Mouse (Mus musculus) intestine, postnatal 0 days (tissue): Measurements from ENCODE around the gene Fto. TPM values are rescaled to one million over a fixed set of nuclear protein-coding genes. Genes with fewer than 3 reads are reported as not detected.
A peak's percentile ranks its signal among the peaks of the same experiment; 100 is the strongest.

Experiments used
- ATAC-seq: fragments of 200-750 bp; cut with Nextera tagmentation; 2 replicates; pipeline ENCODE4 v1.8.0; 2017; ENCODE audit warnings: mild to moderate bottlenecking, moderate TSS enrichment, moderate library complexity
- H3K27ac ChIP-seq: fragments of 300-500 bp; sonication (generic); 2 replicates; pipeline ENCODE4 v1.5.1; 2014; ENCODE audit warnings: mild to moderate bottlenecking, low read depth, low read length, moderate library complexity
- H3K27me3 ChIP-seq: fragments of 300-500 bp; sonication (generic); replicated peaks from 2 replicates; pipeline ENCODE4 v1.6.1; 2014; ENCODE audit warnings: low read length, mixed read lengths; ENCODE audit not compliant: control insufficient read depth, insufficient read depth
- H3K36me3 ChIP-seq: fragments of 300-500 bp; sonication (generic); 2 replicates; pipeline ENCODE4 v1.6.1; 2014; ENCODE audit warnings: mild to moderate bottlenecking, moderate library complexity; ENCODE audit not compliant: control insufficient read depth, insufficient read depth
- H3K4me1 ChIP-seq: fragments of 300-500 bp; sonication (generic); replicated peaks from 2 replicates; pipeline ENCODE4 v1.6.1; 2014; ENCODE audit warnings: antibody characterized with exemption, low read length, mixed read lengths; ENCODE audit not compliant: control insufficient read depth, insufficient read depth
- H3K4me2 ChIP-seq: fragments of 300-500 bp; sonication (generic); replicated peaks from 2 replicates; pipeline ENCODE4 v1.6.1; 2014; ENCODE audit warnings: low read depth, mild to moderate bottlenecking, moderate library complexity
- H3K4me3 ChIP-seq: fragments of 300-500 bp; sonication (generic); 2 replicates; pipeline ENCODE4 v1.5.1; 2014; ENCODE audit warnings: low read depth, low read length
- H3K9ac ChIP-seq: fragments of 300-500 bp; sonication (generic); 2 replicates; pipeline ENCODE4 v1.6.1; 2014; ENCODE audit warnings: mild to moderate bottlenecking, low read depth, low read length
- H3K9me3 ChIP-seq: fragments of 300-500 bp; sonication (generic); 2 replicates; pipeline ENCODE4 v1.6.1; 2016; ENCODE audit warnings: mixed run types; ENCODE audit not compliant: control insufficient read depth
- CTCF ChIP-seq: sonication (generic); IDR thresholded peaks from 2 replicates; pipeline ENCODE4 v1.5.1; 2016; ENCODE audit warnings: low read depth, mild to moderate bottlenecking, control low read depth, antibody characterized with exemption, moderate library complexity
- WGBS: fragments of 180-500 bp; shearing (Covaris S2); extraction: QIAGEN DNeasy Blood & Tissue Kit; methylation state at CpG from one replicate; pipeline ENCODE4 v1.1.7; 2014; 5-methylcytosine and 5-hydroxymethylcytosine counted together
- polyA plus RNA-seq: library from polyadenylated mRNA; unstranded; fragments of >200 nt; fragmentation: Nextera tagmentation; extraction: Ambion mirVana; gene quantifications from 2 replicates; pipeline ENCODE4 v1.2.1, GENCODE M21; 2015

The Fto gene
- polyA plus RNA-seq, 1 experiment from 2014 or later = 21.7 TPM

- Histone ChIP-seq H3K4me1 (no peaks in the 10 kb centered on the region), H3K27me3 (no peaks in the 10 kb centered on the region), H3K36me3 (peaks cover 12% of the 10 kb centered on the region), H3K9me3 (no peaks in the 10 kb centered on the region), H3K27ac (no peak overlapping the region), H3K4me2 (no peak overlapping the region), H3K9ac (no peak overlapping the region), H3K4me3 (no peak overlapping the region)
- no peak for ATAC-seq
- 87% methylated on average over 5 of the region's 5 CpGs for WGBS
- TF ChIP-seq CTCF = no peak
These were observed 163.7 kb downstream of the Fto start for GRCm38 (mm10) chr8:91476988-91477387.

GRCm38 (mm10) chr8:91477471-91477870 is 164.1 kb downstream of the Fto start:
- H3K36me3 ChIP-seq = peaks cover 12% of the 10 kb centered on the region
- H3K27ac ChIP-seq = no peak overlapping the region
- no peak for TF ChIP-seq CTCF
- H3K27me3 ChIP-seq = no peaks in the 10 kb centered on the region
- H3K9ac ChIP-seq = no peak overlapping the region
- WGBS = 93% methylated on average over 10 of the region's 10 CpGs
- no peak for ATAC-seq
- H3K4me2 ChIP-seq = no peak overlapping the region
- no peaks in the 10 kb centered on the region for H3K4me1 ChIP-seq
- no peak overlapping the region for H3K4me3 ChIP-seq
- no peaks in the 10 kb centered on the region for H3K9me3 ChIP-seq

- no peaks in the 10 kb centered on the region for H3K27me3 ChIP-seq
- no peaks in the 10 kb centered on the region for H3K4me1 ChIP-seq
- ATAC-seq = no peak
- 76% methylated on average over 9 of the region's 9 CpGs for WGBS
- H3K36me3 ChIP-seq = peaks cover 8% of the 10 kb centered on the region
- no peaks in the 10 kb centered on the region for H3K9me3 ChIP-seq
- H3K27ac ChIP-seq = no peak overlapping the region
- H3K4me2 ChIP-seq = no peak overlapping the region
- H3K4me3 ChIP-seq = no peak overlapping the region
- H3K9ac ChIP-seq = no peak overlapping the region
- TF ChIP-seq CTCF = no peak
These were observed 169.2 kb downstream of the Fto start for GRCm38 (mm10) chr8:91482511-91482910.

- Histone ChIP-seq H3K36me3 (peaks cover 8% of the 10 kb centered on the region), H3K9ac (no peak overlapping the region), H3K27ac (no peak overlapping the region), H3K9me3 (no peaks in the 10 kb centered on the region), H3K4me3 (no peak overlapping the region), H3K27me3 (no peaks in the 10 kb centered on the region), H3K4me2 (no peak overlapping the region), H3K4me1 (no peaks in the 10 kb centered on the region)
- TF ChIP-seq CTCF = no peak
- 76% methylated on average over 4 of the region's 4 CpGs for WGBS
- ATAC-seq = no peak
These were observed 173.1 kb downstream of the Fto start for GRCm38 (mm10) chr8:91486394-91486793.

GRCm38 (mm10) chr8:91487456-91487855 is 174.1 kb downstream of the Fto start:
- Histone ChIP-seq H3K27ac (no peak overlapping the region), H3K27me3 (no peaks in the 10 kb centered on the region), H3K4me3 (no peak overlapping the region), H3K9me3 (no peaks in the 10 kb centered on the region), H3K4me2 (no peak overlapping the region), H3K4me1 (no peaks in the 10 kb centered on the region), H3K36me3 (peaks cover 8% of the 10 kb centered on the region), H3K9ac (no peak overlapping the region)
- no peak for TF ChIP-seq CTCF
- ATAC-seq = no peak
- 77% methylated on average over 2 of the region's 2 CpGs for WGBS

GRCm38 (mm10) chr8:91488086-91488783 is 174.9 kb downstream of the Fto start:
- Histone ChIP-seq H3K36me3 (peaks cover 8% of the 10 kb centered on the region), H3K4me2 (no peak overlapping the region), H3K9me3 (no peaks in the 10 kb centered on the region), H3K4me3 (no peak overlapping the region), H3K27me3 (no peaks in the 10 kb centered on the region), H3K27ac (no peak overlapping the region), H3K4me1 (no peaks in the 10 kb centered on the region), H3K9ac (no peak overlapping the region)
- TF ChIP-seq CTCF = peak; percentile 87
- WGBS = 65% methylated on average over 13 of the region's 13 CpGs
- ATAC-seq = no peak
